Mouse (Mus musculus): ENCODE measurements around the gene Ptges3. TPM values are rescaled to one million over a fixed set of nuclear protein-coding genes. Genes with fewer than 3 reads are reported as not detected.
A peak's percentile ranks its signal among the peaks of the same experiment; 100 is the strongest.
"Not testable (repeated sequence)": the region's sequence is repeated elsewhere in the genome, so short reads cannot be mapped to it uniquely, and the experiment has no call there.

Gene Ptges3
- polyA plus RNA-seq, 1 experiment = 97.4 TPM

DNA sequence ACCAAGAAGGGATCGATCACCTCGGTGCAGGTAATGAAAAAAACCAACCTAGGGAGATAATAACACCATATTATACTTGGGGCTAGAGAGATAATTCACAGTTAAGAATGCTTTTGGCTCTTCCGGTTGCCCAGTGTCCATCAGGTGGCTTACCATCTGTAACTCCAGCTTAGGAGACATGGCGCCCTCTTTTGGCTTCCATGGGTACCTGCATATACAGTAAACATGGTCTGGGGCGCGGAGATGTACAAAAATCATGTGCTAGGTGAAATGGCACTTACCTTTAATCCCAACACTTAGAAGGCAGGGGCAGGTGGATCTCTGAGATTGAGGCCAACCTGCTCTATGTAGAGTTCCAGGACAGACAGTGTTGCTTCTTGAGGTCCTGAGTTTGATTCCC, 27.6 kb downstream of the Ptges3 start:
- no peak for TF ChIP-seq POLR2A (IDR thresholded peaks at IDR 0.05; ENCODE audit: borderline replicate concordance, extremely low read depth, insufficient read depth, insufficient read length, poor library complexity, severe bottlenecking)
- peak; percentile 45; the same call in 1 of the 2 replicates for TF ChIP-seq CTCF (IDR thresholded peaks at IDR 0.05; ENCODE audit: borderline replicate concordance, extremely low read depth, insufficient read depth, insufficient read length)
- DNase-seq (ENCODE audit: low read depth) = peak; percentile 49

- not testable (repeated sequence) for DNase-seq (ENCODE audit: low read depth)
Measured at GRCm38 (mm10) chr10:128087216-128087615, 28.5 kb downstream of the Ptges3 start.

DNA sequence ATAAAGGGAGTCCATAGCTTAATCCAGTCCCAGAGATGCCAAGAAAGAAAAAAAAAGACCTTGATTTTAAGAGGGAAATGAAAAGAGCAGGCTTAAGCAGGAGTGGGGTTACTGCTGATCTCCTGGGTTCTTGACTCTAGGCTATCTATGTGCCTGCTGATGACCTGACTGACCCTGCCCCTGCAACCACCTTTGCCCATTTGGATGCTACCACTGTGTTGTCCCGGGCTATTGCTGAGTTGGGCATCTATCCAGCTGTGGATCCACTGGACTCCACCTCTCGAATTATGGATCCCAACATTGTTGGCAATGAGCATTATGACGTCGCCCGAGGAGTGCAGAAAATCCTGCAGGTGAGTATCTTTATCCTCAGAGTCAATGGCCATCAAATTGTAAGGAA, 29.4 kb downstream of the Ptges3 start:
- TF ChIP-seq POLR2A (IDR thresholded peaks at IDR 0.05; ENCODE audit: borderline replicate concordance, extremely low read depth, insufficient read depth, insufficient read length, poor library complexity, severe bottlenecking) = no peak
- TF ChIP-seq CTCF (IDR thresholded peaks at IDR 0.05; ENCODE audit: borderline replicate concordance, extremely low read depth, insufficient read depth, insufficient read length) = no peak
- DNase-seq (ENCODE audit: low read depth) = no peak

- no peak for DNase-seq (ENCODE audit: low read depth)
- TF ChIP-seq CTCF (IDR thresholded peaks at IDR 0.05; ENCODE audit: borderline replicate concordance, extremely low read depth, insufficient read depth, insufficient read length) (no peak), POLR2A (IDR thresholded peaks at IDR 0.05; ENCODE audit: borderline replicate concordance, extremely low read depth, insufficient read depth, insufficient read length, poor library complexity, severe bottlenecking) (no peak)
Measured at GRCm38 (mm10) chr10:128089842-128090241, 31.1 kb downstream of the Ptges3 start.

- peak; percentile 92 for DNase-seq (ENCODE audit: low read depth)
- TF ChIP-seq CTCF (IDR thresholded peaks at IDR 0.05; ENCODE audit: borderline replicate concordance, extremely low read depth, insufficient read depth, insufficient read length) (peak; percentile 82), POLR2A (IDR thresholded peaks at IDR 0.05; ENCODE audit: borderline replicate concordance, extremely low read depth, insufficient read depth, insufficient read length, poor library complexity, severe bottlenecking) (no peak)
Measured at GRCm38 (mm10) chr10:128090651-128091563, 32.2 kb downstream of the Ptges3 start.

DNA sequence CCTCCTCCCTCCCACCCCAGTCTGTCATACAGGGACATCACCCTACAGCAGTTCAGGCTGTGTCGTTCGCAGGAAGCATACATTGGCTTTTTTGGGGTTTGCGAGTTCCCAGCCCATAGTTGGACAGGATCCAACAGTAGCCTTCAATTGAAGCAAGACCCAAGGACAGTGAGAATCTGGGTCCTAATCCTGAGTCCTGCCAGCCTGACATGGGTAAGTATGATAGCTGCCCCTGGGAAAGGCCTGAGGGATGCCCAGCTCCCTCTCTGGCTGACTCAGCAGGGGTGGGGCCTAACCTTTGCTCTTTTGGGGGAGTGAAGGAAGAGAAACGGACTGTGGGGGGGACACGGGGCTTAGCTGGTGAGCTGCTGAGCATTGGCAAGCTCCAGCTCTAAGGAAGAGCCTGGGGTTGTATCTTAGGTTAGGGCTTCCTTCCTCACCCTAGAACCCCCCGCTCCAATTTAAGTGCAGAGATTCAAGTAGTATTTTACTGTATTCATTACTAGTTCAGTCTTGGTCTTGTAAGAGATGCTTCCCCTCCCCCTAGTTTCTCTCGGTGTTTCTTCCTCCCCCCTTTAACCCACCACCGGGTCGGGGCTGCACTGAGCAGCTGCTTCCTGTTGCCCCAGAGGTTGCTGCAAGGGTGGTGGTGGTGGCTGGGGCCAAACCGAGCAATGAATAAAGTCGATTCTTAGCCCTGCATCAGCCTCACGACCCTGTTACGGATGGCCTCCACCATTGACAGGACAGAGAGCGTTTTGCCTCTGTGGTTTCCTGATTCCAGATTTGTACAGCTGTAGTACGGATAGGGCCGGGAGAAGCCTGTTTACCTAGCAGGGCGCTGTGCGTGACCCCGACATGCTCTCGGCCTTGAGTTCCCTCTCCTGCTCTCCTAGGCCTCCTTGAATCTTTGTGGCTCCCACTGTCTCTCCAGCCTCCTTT, 33.1 kb downstream of the Ptges3 start, which contains the start of gene Baz2a:
TSS of gene Baz2a (plus strand) at position 14 of the 942 bp plus-strand sequence.
- TF ChIP-seq POLR2A (IDR thresholded peaks at IDR 0.05; ENCODE audit: borderline replicate concordance, extremely low read depth, insufficient read depth, insufficient read length, poor library complexity, severe bottlenecking) (no peak), CTCF (IDR thresholded peaks at IDR 0.05; ENCODE audit: borderline replicate concordance, extremely low read depth, insufficient read depth, insufficient read length) (no peak)

DNA sequence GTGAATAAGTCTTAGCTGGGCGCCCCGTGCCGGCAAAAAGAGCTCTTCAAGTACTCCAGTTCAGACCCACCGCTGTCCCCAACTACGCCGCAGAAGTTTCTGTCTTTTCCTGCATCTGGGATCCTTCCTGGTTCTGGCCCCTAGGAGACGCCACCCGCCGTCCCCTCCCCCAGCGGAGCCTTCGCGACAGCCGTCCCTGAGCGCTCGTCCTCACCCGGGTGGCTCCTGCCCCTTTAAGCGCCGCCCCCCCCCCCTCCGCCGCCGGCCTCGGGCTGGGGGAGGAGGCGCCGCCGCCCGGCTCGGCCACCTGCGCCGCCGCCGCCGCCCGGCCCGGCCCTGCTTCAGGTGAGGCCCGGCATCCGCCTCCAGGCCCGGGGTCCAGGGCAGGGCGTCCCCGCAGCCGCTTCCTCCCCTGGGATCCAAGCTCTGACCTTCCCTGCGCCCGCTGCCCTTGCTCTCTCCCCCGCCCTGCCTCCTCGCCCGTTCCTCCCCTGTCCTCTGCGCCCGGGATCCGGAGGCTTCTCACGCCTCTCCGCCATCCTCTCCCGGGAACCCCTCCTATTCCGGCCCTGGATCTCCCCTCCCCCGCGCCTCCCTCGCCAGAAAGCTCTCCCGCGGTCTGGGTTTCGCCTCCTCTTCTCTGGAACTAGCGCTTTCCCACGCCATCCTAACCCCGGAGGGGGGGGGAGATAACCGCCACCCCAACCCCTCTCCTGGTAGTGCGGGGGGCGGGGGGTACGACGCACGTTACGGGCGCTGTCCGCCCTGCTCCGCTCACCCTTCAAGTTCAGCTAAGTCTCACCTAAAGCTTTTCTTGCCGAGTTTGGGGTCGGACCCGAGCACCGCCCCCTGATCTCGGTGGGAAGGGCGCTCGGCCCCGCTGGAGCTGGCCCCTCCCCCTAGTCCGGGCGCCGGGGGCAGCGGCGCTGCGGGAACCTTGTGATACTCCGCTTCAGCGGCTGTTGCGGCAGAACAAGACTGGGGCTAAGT, 34.0 kb downstream of the Ptges3 start:
- TF ChIP-seq CTCF (IDR thresholded peaks at IDR 0.05; ENCODE audit: borderline replicate concordance, extremely low read depth, insufficient read depth, insufficient read length) = peak; percentile 52; the same call in 1 of the 2 replicates
- TF ChIP-seq POLR2A (IDR thresholded peaks at IDR 0.05; ENCODE audit: borderline replicate concordance, extremely low read depth, insufficient read depth, insufficient read length, poor library complexity, severe bottlenecking) = no peak
- peak; percentile 88 for DNase-seq (ENCODE audit: low read depth)

More for the DNA sequence above, 33.1 kb downstream of the Ptges3 start, which contains the start of gene Baz2a:
- DNase-seq (ENCODE audit: low read depth) = peak; percentile 45

DNA sequence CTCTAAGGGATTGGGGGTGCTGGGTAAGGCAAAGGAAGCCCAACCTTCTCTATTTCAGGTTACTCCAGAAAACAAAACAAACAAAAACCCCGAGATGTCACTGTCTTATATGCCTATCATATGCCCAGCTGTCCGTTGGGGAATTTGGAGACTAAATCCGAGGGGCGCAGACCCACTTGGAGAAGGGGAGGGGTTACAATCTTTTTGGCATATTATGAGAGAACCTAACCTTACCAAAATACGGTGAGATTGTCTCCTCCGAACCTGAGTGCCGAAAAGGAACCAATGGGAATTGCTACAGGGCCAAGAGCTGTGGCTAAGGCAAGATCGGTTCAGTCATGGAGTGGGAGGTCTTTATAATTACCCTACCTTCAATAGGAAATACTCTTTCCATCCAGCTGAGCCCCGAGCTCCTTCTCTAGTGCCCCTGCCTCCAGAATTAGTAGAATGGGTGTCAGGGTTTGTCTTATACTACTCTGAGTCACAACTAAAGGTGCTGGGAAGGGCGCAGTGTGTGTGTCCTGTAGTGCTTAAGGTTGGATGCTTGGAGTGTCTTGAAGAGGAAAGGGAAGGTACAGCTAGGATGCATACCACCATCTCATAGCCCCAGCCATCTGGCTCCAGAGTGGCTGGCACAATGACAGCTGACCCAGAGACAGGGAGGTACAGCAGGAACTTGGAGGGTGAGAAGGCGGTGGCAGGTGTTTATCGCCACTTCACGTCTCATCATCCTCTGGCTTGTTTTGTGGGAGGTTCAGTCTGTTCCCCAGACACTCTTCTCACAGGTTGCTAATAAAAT, 34.9 kb downstream of the Ptges3 start:
- peak; percentile 31 for DNase-seq (ENCODE audit: low read depth)
- TF ChIP-seq POLR2A (IDR thresholded peaks at IDR 0.05; ENCODE audit: borderline replicate concordance, extremely low read depth, insufficient read depth, insufficient read length, poor library complexity, severe bottlenecking) (no peak), CTCF (IDR thresholded peaks at IDR 0.05; ENCODE audit: borderline replicate concordance, extremely low read depth, insufficient read depth, insufficient read length) (no peak)

DNA sequence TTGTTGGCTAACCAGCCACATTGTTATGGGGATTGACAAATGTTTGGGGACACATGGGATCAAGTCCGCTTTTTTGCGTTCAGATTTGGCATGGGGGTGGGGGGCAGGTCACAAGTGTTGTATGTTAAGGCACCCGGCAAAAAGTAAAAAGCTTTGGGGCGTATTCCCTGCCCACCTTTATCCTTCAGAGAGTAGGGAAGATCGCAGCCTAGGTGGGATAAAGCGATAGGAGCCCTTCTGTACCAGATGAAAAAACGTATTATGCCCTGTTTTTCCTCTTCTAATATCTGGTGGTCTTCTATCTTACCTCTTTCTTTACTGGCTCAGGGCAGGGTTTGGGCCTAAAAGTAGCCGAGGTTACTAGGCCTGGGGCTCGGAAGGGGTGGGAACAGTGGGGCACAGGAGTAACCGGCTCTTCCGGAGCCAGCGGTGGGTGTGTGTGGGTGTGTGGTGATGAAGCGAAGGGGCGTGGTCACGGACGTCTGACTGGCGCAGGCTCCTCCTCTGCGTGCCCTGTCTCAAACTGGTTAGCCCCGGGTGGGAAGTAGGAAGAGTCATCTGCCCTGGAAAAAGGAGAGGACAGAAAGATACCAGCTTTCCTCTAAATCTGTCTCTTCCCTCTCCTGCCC, 35.7 kb downstream of the Ptges3 start:
- peak; percentile 87 for DNase-seq (ENCODE audit: low read depth)
- TF ChIP-seq POLR2A (IDR thresholded peaks at IDR 0.05; ENCODE audit: borderline replicate concordance, extremely low read depth, insufficient read depth, insufficient read length, poor library complexity, severe bottlenecking) (no peak), CTCF (IDR thresholded peaks at IDR 0.05; ENCODE audit: borderline replicate concordance, extremely low read depth, insufficient read depth, insufficient read length) (no peak)
